In the genomic region with DNA sequence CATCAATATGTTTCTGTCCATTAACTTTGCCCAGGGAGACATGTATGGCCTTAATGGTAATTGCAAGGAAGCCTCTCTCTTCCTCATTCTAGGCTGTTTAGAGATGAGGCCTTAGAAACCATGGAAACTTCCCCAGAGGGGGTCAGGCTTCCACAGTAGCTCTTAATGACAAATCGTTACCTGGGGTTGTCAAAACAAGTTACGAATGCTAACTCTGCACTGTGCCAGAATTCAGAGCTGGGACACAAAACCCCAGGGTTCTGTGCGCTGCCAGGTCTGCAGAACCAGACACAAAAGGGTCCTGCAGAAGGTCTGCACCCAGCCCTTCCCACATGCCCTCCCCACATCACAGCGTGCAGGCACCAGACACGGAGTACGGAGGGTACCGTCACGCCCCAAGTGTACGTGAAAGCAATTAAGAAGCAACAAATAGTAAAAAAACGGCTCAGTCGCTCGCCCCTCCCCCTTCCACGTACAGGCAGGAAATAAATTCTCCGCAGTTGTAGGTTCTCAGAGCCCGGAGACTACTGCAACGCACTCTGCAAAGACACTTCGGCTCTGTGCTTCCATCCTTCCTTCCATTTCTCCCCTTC, we compare ENCODE assay signal across 11 mouse cellular contexts.
DNase-seq lines count a peak whose midpoint lies in the region; ATAC-seq and TF ChIP-seq lines count a peak whose summit lies in the region.
"Had no signal": no experiment of that assay in that cellular context is flagged by ENCODE, and none has a peak within 500 bp of the region (broad histone marks: within the 10 kb centered on the region; RNA-seq: fewer than 3 reads in every experiment).

No protein-coding gene starts in this region.

- ATAC-seq in hindbrain, embryonic 14.5 days (ENCODE audit: low FRiP score): peak; percentile 77; the same call in 1 of the 2 replicates
- ATAC-seq in midbrain, embryonic 14.5 days (ENCODE audit: low FRiP score, low TSS enrichment): peak; percentile 64; the same call in 1 of the 2 replicates

- peak overlapping the region; percentile 69 for H3K27ac ChIP-seq in hindbrain, embryonic 14.5 days
- peak overlapping the region; percentile 65 for H3K27ac ChIP-seq in midbrain, embryonic 14.5 days (replicated peaks; ENCODE audit: low read depth, low read length)
- H3K27ac ChIP-seq in left cerebral cortex, adult 2 months: no peak overlapping the region

- DNase-seq in ZHBTc4 (ENCODE audit: low read depth, low spot score): peak; percentile 18
- DNase-seq in embryo, embryonic 9.5 days (ENCODE audit: extremely low spot score): peak; percentile 22
- peak; percentile 64 for DNase-seq in hindbrain, embryonic 14.5 days (ENCODE audit: low spot score)
- peak; percentile 74 for DNase-seq in midbrain, embryonic 14.5 days
- no peak for DNase-seq in left cerebral cortex, adult 2 months (ENCODE audit: extremely low spot score in 1 of 2, low spot score in 2 of 2)
- no peak for DNase-seq in liver
- DNase-seq in cerebellum, adult 9-10 months: no peak
- no peak for DNase-seq in cerebellum, adult 11 months
- DNase-seq: gastrocnemius, postnatal 14 days; layer of hippocampus, adult 9-11 months had no signal

- TF ChIP-seq CTCF in left cerebral cortex, adult 2 months (IDR thresholded peaks at IDR 0.05): no peak

- WGBS in hindbrain, embryonic 14.5 days: 16% methylated on average over 17 of the region's 17 CpGs
- 13% methylated on average over 17 of the region's 17 CpGs for WGBS in midbrain, embryonic 14.5 days

- no peaks in the 10 kb centered on the region for H3K27me3 ChIP-seq in hindbrain, embryonic 14.5 days (ENCODE audit: control insufficient read depth, insufficient read depth, low read length)
- no peaks in the 10 kb centered on the region for H3K27me3 ChIP-seq in midbrain, embryonic 14.5 days (ENCODE audit: control insufficient read depth, insufficient read depth, low read length)

- intact Hi-C loops in left cerebral cortex, adult 2 months (cut with DNase I): no loop called here

- H3K9ac ChIP-seq in hindbrain, embryonic 14.5 days: peak overlapping the region; percentile 36; the same call in 1 of the 2 replicates
- H3K9ac ChIP-seq in midbrain, embryonic 14.5 days (replicated peaks; ENCODE audit: low read length): peak overlapping the region; percentile 17; the same call in 1 of the 2 replicates

- H3K4me2 ChIP-seq in hindbrain, embryonic 14.5 days (replicated peaks): peak overlapping the region; percentile 47
- H3K4me2 ChIP-seq in midbrain, embryonic 14.5 days (ENCODE audit: low read length): peak overlapping the region; percentile 48

- no peaks in the 10 kb centered on the region for H3K36me3 ChIP-seq in hindbrain, embryonic 14.5 days (replicated peaks; ENCODE audit: control insufficient read depth, insufficient read depth)
- H3K36me3 ChIP-seq in midbrain, embryonic 14.5 days (ENCODE audit: control insufficient read depth, insufficient read depth, low read length): no peaks in the 10 kb centered on the region
- H3K36me3 ChIP-seq: G1E had no signal

- H3K9me3 ChIP-seq in hindbrain, embryonic 14.5 days (ENCODE audit: control insufficient read depth, low read length): no peaks in the 10 kb centered on the region
- no peaks in the 10 kb centered on the region for H3K9me3 ChIP-seq in midbrain, embryonic 14.5 days (ENCODE audit: control insufficient read depth, low read length)

- no peak overlapping the region for H3K4me3 ChIP-seq in hindbrain, embryonic 14.5 days (replicated peaks; ENCODE audit: low read length)
- H3K4me3 ChIP-seq in midbrain, embryonic 14.5 days (replicated peaks; ENCODE audit: low read depth, low read length): 0 out of 2 replicates have a peak overlapping the region, but pooled peaks have one; percentile 10
- H3K4me3 ChIP-seq in left cerebral cortex, adult 2 months: no peak overlapping the region

- H3K4me1 ChIP-seq in hindbrain, embryonic 14.5 days (replicated peaks; ENCODE audit: control insufficient read depth, insufficient read depth, low read length): peaks cover 10% of the 10 kb centered on the region
- peaks cover 7% of the 10 kb centered on the region for H3K4me1 ChIP-seq in midbrain, embryonic 14.5 days (ENCODE audit: control insufficient read depth, insufficient read depth, low read length)

Comparison
In these comparisons a context has a peak if more than half of its experiments do, and no peak if none do; other contexts are left out.
1. DNase-seq: peak in ZHBTc4 (single experiment), embryo, embryonic 9.5 days (single experiment), hindbrain, embryonic 14.5 days (single experiment) and midbrain, embryonic 14.5 days (single experiment); none in left cerebral cortex, adult 2 months (0 of 2), liver (single experiment), cerebellum, adult 9-10 months (single experiment) and cerebellum, adult 11 months (single experiment).